Mouse (Mus musculus) splenic B cell, adult 2 months (primary cell): ENCODE data around the gene Capzb.

Source experiments
- DNase-seq: peaks from one replicate; pipeline ENCODE4 v3.0.0-alpha.2; 2011; ENCODE audit warnings: low read depth, low spot score
- H3K27me3 ChIP-seq: 2 replicates; pipeline ENCODE4 v1.6.1; 2012; ENCODE audit warnings: mild to moderate bottlenecking, low read length, moderate library complexity, mixed read lengths; ENCODE audit not compliant: control insufficient read depth, poor library complexity, insufficient read depth, severe bottlenecking
- H3K36me3 ChIP-seq: 2 replicates; pipeline ENCODE4 v1.6.1; 2012; ENCODE audit warnings: mild to moderate bottlenecking, low read length, moderate library complexity, mixed read lengths; ENCODE audit not compliant: control insufficient read depth, poor library complexity, insufficient read depth, severe bottlenecking

The Capzb gene

DNA sequence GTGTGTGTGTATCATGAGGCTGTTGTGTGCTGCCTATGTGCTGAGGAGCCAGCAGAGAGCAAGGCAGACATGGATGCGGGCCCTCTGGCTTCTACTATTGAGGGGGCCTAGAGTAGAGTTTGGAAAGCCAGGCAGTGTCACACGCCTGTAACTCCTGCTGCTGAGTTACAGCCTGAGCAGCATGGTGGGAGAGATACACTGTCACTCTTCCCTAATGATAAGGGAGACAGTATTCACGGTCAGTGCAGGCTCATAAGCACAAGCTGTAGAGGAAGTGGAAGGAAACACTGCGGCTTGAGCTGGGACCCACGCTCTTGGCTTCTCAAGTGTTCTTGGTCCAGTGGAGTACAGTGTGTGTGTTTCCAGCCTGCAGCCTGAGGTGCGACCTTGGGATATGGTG, 3.8 kb downstream of the Capzb start:
- no peaks in the 10 kb centered on the region for H3K27me3 ChIP-seq
- peak; percentile 24 for DNase-seq
- H3K36me3 ChIP-seq, result no peaks in the 10 kb centered on the region

GRCm38 (mm10) chr4:139196949-139197348, 4.2 kb downstream of the Capzb start:
- H3K36me3 ChIP-seq, result no peaks in the 10 kb centered on the region
- no peaks in the 10 kb centered on the region for H3K27me3 ChIP-seq
- no peak for DNase-seq

GRCm38 (mm10) chr4:139197453-139197852, 4.8 kb downstream of the Capzb start:
- no peak for DNase-seq
- Histone ChIP-seq H3K27me3 (no peaks in the 10 kb centered on the region), H3K36me3 (no peaks in the 10 kb centered on the region)

DNA sequence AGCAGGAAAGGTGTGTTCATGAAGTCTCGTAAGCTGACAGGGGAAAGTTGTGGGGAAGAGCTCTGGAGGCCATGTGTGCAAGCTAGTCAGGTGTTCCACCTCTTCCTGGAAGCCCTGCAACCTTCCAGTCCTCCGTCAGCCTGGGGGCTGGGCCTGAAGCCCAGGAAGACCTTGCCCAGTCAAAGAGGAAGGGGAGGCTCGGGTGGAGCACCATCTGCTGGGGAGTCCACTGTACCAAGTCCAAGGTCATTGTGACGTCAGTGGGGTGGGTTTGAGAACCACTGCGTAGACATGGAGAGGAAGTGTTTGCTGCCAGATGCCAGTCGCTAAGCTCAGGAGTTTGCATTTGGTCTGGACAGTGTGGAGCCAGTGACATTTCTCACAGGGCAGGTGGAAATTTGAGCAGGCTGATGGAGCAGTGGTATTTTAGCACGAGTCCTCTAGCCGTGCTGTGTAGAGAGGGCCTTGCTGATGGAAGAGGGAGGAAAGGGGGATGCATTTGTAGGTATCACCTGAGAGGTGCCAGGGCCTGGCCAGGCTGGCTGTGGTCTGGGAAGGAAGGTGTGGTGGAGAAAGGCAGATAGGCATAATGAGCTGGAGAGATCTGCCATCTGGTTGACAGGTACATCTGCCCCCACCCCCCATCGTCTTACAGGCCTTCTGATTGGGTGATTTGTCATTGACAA, 5.4 kb downstream of the Capzb start:
- no peaks in the 10 kb centered on the region for H3K27me3 ChIP-seq
- DNase-seq, result peak; percentile 78
- no peaks in the 10 kb centered on the region for H3K36me3 ChIP-seq

- Histone ChIP-seq H3K36me3 (no peaks in the 10 kb centered on the region), H3K27me3 (no peaks in the 10 kb centered on the region)
- peak; percentile 35 for DNase-seq
Observed at GRCm38 (mm10) chr4:139199126-139199525, 6.4 kb downstream of the Capzb start.

DNA sequence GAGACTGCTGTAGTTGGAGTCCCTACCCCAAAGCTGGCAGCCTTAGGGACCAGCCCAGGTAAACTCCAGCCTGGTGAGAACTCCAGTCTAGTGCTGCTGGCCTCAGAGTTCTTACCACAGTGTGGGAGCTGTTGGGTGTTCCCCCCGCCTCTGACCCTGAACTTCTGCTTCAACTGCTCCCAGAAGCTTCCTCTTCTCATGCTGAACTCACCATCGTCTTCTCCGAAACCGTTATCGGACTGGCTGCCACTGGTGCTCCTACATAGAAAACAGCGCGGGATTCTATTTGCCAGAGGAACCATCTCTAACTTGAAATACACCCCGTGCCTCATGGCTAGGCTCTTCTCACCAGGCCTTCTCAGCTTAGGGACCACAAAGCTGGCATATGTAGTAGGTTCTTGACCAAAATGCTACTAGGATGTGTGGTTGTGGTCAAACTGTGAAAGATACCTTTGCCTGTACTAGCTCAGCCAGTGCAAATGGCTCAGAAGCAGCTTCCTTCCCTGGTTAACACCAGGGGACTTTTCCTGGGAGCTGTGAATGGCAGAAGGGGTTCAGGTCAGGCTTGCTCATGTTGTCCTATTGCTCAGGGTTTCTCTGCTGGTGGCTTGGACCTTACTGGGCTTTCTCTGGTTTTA, 7.1 kb downstream of the Capzb start:
- peak; percentile 52 for DNase-seq
- no peaks in the 10 kb centered on the region for H3K27me3 ChIP-seq

DNA sequence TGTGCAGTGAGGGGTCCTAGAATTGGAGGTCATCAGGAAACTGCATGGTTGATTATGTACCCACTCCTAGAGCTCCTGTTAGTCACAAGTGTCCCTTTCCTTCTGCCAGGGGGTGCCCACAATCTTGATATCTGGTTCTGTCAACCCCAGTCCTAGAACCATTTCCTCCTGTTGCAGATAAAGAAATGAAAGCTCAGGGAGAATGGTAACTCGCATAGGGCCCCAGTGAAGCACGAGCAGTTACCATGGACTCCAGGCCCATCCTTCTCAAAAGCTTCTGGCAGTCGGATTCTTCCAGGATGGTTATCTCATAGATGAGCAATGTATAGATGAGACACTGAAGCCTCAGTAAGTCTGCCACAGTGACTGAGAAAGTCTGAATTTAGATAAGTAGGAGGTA, 8.2 kb downstream of the Capzb start:
- Histone ChIP-seq H3K27me3 (no peaks in the 10 kb centered on the region), H3K36me3 (no peaks in the 10 kb centered on the region)
- no peak for DNase-seq

More for the DNA sequence above, 7.1 kb downstream of the Capzb start:
- H3K36me3 ChIP-seq, result no peaks in the 10 kb centered on the region

DNA sequence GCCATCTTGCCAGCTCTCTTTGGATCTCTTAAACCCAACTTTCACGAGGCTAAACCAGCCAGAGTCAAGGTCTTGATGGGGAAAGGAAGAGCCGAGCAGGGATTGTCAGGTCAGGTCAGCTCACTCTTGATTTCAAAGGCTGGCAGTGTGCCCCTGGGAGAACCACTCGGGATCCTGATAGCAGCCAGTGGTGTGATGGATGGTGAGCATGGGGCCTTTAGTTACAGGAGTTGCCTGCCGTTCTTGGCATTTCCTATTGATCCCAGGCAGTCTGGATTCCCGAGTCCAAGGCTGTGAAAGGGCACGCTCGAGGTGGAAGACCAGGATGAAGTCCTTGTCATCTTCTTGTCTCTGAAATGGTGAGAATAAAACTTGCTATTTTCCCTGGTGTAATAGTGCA, 9.9 kb downstream of the Capzb start:
- DNase-seq, result no peak
- H3K27me3 ChIP-seq, result no peaks in the 10 kb centered on the region
- H3K36me3 ChIP-seq, result no peaks in the 10 kb centered on the region

GRCm38 (mm10) chr4:139203381-139203780, 10.7 kb downstream of the Capzb start:
- Histone ChIP-seq H3K36me3 (no peaks in the 10 kb centered on the region), H3K27me3 (no peaks in the 10 kb centered on the region)
- DNase-seq, result peak; percentile 72

GRCm38 (mm10) chr4:139205842-139206241, 13.1 kb downstream of the Capzb start:
- DNase-seq, result peak; percentile 62
- H3K27me3 ChIP-seq, result no peaks in the 10 kb centered on the region

DNA sequence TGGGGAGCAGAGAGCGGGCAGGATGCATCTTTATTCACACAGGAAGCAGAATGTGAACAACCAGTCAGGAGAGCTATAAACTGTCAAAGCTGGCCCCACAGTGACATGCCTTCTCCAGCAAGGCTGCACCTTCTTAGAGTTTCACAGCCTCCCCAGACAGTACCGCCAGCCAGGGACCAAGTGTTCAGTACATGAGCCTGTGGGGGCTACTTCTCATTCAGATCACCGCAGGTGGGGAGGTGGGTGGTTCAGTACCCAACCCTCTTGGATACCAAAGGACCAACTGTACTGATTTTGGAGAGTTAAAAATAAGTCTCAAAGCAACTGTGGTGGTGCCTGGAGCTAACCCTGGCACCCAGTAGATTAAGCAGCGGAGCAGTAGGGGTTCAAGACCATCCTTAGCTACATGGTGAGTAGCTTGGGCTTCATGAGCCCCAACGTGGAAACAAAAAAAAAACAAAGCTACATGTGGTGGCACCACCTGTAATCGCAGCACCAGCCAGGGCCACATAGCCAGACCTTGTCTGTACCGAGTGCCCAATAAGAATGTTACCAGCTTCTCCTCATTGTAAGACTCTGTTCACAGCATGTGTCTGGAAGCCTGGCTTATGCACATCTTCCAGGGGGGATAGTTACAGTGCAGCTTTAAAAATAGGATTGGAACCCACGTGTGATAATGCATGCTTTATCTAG, 13.8 kb downstream of the Capzb start:
- no peak for DNase-seq
- no peaks in the 10 kb centered on the region; the same call in 1 of the 2 replicates for H3K36me3 ChIP-seq
- no peaks in the 10 kb centered on the region for H3K27me3 ChIP-seq

More at GRCm38 (mm10) chr4:139205842-139206241, 13.1 kb downstream of the Capzb start:
- no peaks in the 10 kb centered on the region; the same call in 1 of the 2 replicates for H3K36me3 ChIP-seq

GRCm38 (mm10) chr4:139208236-139209129, 15.8 kb downstream of the Capzb start:
- peak; percentile 68 for DNase-seq
- H3K36me3 ChIP-seq, result no peaks in the 10 kb centered on the region; the same call in none of the 2 replicates
- no peaks in the 10 kb centered on the region for H3K27me3 ChIP-seq

- peak; percentile 19 for DNase-seq
- no peaks in the 10 kb centered on the region for H3K27me3 ChIP-seq
- H3K36me3 ChIP-seq, result no peaks in the 10 kb centered on the region; the same call in none of the 2 replicates
Observed at GRCm38 (mm10) chr4:139209130-139209840, 16.6 kb downstream of the Capzb start.
